Mouse (Mus musculus): ENCODE data around the gene Myl7. TPM values are rescaled to one million over a fixed set of nuclear protein-coding genes. Genes with fewer than 3 reads are reported as not detected.

Myl7 gene
- total and polyA plus RNA-seq, 2 experiments from 2014 or later, result not detected

DNA sequence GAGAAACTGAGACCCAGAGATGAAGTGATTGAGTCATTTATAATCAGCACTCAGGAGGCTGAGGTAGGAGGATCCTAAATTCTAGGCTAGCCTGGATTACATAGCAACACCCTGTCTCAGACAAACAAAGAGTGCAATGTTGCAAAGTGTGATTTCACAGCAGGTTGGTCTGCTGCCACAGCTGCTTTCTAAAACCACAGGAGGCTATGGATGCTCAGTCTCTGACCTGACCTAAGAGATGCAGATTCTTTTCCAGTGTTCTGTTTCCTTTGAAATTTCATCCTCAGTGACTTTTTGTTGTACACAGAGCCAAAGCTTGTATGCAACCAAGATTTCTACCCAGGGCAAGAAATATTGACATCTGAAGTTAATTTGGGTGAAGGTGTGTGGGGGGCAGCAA is 43.1 kb downstream of the Myl7 start:
- Histone ChIP-seq H3K9ac (replicated peaks; ENCODE audit: low read length) (no peak overlapping the region), H3K27ac (peak overlapping the region; percentile 33; the same call in 1 of the 2 replicates)
- TF ChIP-seq CTCF (IDR thresholded peaks at IDR 0.05; ENCODE audit: low read depth), result no peak

DNA sequence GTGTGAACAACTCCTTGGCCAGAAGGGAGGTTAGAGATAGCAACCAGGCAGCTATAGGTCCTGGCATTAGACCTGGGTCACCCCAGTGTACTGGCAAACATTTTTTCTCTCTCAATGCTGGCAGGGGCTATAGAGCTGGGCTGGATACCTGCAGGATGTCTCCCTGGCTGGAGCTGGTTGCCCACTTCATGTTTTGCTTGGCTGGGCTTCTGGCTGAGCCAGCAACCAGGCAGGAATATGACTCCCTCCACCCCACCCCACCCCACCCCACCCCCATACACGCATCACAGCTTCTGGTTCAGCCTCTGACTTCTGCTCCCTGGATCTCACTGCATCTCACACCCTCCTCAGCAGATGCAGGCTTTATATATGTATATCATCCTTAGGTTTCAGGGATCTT is 46.3 kb downstream of the Myl7 start:
- WGBS, result 53% methylated on average over 1 of the region's 1 CpGs
- no peaks in the 10 kb centered on the region for H3K27me3 ChIP-seq (ENCODE audit: insufficient read depth, low read length)
- peaks cover 6% of the 10 kb centered on the region; the same call in 1 of the 2 replicates for H3K4me1 ChIP-seq (ENCODE audit: insufficient read depth, low read length)
- H3K4me2 ChIP-seq (ENCODE audit: low read depth, low read length), result no peak overlapping the region
- no peak overlapping the region for H3K9ac ChIP-seq (replicated peaks; ENCODE audit: low read length)
- H3K27ac ChIP-seq, result no peak overlapping the region
- DNase-seq (ENCODE audit: low spot score) (no peak), ATAC-seq (no peak)
- no peak overlapping the region for H3K4me3 ChIP-seq (ENCODE audit: low read length)
- TF ChIP-seq CTCF (IDR thresholded peaks at IDR 0.05; ENCODE audit: low read depth), result no peak
- no peaks in the 10 kb centered on the region for H3K36me3 ChIP-seq (ENCODE audit: insufficient read depth, low read length)
- no peaks in the 10 kb centered on the region for H3K9me3 ChIP-seq (ENCODE audit: low read length)

More for the DNA sequence above, 43.1 kb downstream of the Myl7 start:
- DNase-seq (ENCODE audit: low spot score) (no peak), ATAC-seq (no peak)
- no peaks in the 10 kb centered on the region for H3K36me3 ChIP-seq (ENCODE audit: insufficient read depth, low read length)
- H3K9me3 ChIP-seq (ENCODE audit: low read length), result no peaks in the 10 kb centered on the region
- no peaks in the 10 kb centered on the region for H3K27me3 ChIP-seq (ENCODE audit: insufficient read depth, low read length)
- H3K4me2 ChIP-seq (ENCODE audit: low read depth, low read length), result no peak overlapping the region
- H3K4me1 ChIP-seq (ENCODE audit: insufficient read depth, low read length), result peaks cover 6% of the 10 kb centered on the region; the same call in 1 of the 2 replicates
- no peak overlapping the region for H3K4me3 ChIP-seq (ENCODE audit: low read length)

DNA sequence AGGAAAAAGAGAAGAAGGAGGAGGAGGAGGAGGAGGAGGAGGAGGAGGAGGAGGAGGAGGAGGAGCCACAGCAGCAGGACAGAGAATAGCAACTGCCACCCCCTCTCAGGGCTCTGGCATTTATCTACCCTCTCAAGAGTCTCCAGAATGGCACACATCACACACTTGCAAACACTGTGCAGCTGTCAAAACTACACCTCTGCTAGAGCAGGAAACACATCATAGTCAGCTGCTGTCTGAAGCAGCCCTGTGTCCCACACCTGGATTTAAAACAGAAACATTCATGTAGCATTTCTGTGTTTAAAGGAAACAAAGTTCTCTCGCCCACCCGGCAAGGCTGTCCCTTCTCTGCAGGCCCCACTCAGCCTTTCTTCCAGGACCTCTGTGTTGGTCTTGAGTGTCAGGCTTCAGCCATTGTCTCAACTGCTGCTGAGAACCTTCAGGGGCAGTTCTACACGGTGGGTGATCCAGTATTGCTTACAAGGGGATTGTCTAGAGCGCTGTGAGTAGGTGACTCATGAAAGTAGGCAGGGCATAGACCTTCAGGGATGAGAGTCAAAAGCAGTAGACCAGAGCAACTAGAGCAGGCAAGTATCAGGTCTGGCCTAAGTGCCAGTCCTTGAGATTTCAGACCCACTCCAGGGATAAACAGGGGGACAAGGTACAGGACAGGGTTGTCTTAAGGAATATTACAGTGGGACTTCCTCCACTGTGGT is 47.4 kb downstream of the Myl7 start:
- H3K4me1 ChIP-seq (ENCODE audit: insufficient read depth, low read length), result peaks cover 4% of the 10 kb centered on the region; the same call in 1 of the 2 replicates
- no peak overlapping the region for H3K27ac ChIP-seq
- no peak for ATAC-seq
- DNase-seq (ENCODE audit: low spot score), result no peak
- WGBS, result 70% methylated on average over 4 of the region's 4 CpGs
- no peak for TF ChIP-seq CTCF (IDR thresholded peaks at IDR 0.05; ENCODE audit: low read depth)
- H3K27me3 ChIP-seq (ENCODE audit: insufficient read depth, low read length), result no peaks in the 10 kb centered on the region
- H3K36me3 ChIP-seq (ENCODE audit: insufficient read depth, low read length), result no peaks in the 10 kb centered on the region
- H3K9ac ChIP-seq (replicated peaks; ENCODE audit: low read length), result no peak overlapping the region
- no peak overlapping the region for H3K4me2 ChIP-seq (ENCODE audit: low read depth, low read length)
- no peaks in the 10 kb centered on the region for H3K9me3 ChIP-seq (ENCODE audit: low read length)
- no peak overlapping the region for H3K4me3 ChIP-seq (ENCODE audit: low read length)

DNA sequence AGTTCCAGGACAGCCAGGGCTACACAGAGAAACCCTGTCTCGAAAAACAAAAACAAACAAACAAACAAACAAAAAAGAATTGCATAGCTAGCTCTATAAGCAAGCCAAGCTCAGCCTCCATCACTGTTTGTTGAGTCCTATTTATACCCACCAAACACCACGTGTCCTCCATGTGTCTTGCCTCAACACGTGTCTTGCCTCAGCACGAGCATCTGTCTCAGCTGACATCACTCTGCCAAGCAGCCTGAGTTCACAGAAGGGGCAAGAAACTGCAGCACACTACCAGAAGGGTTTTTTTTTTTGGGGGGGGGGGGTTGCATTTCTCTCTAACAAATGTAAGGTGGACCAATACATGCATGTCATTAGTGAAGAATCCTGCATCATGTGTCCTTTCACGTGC is 48.1 kb downstream of the Myl7 start:
- no peak for TF ChIP-seq CTCF (IDR thresholded peaks at IDR 0.05; ENCODE audit: low read depth)
- no peaks in the 10 kb centered on the region; the same call in 1 of the 2 replicates for H3K4me1 ChIP-seq (ENCODE audit: insufficient read depth, low read length)
- no peaks in the 10 kb centered on the region for H3K9me3 ChIP-seq (ENCODE audit: low read length)

DNA sequence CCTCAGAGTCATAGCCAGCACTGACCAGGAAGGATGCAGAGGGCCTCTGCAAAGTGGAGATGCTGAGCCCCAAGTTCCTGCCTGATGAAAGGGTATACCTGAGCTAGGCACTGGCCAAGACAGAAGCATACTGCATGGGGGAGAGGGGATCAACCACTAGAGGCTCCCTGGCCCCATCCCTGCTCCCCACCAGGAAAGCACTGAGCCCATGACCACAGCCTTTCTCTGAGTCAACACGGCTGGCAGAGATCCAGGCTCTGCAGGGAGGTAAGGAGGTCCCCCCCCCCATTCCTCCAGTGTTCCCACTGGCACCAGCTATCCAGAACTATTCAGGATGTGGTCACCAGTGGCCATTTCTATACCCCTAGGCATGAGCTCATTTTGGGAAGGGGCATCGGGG is 49.3 kb downstream of the Myl7 start:
- Histone ChIP-seq H3K9ac (replicated peaks; ENCODE audit: low read length) (no peak overlapping the region), H3K27ac (no peak overlapping the region), H3K9me3 (ENCODE audit: low read length) (no peaks in the 10 kb centered on the region), H3K4me1 (ENCODE audit: insufficient read depth, low read length) (no peaks in the 10 kb centered on the region; the same call in 1 of the 2 replicates), H3K4me3 (ENCODE audit: low read length) (no peak overlapping the region), H3K36me3 (ENCODE audit: insufficient read depth, low read length) (no peaks in the 10 kb centered on the region), H3K4me2 (ENCODE audit: low read depth, low read length) (no peak overlapping the region), H3K27me3 (ENCODE audit: insufficient read depth, low read length) (no peaks in the 10 kb centered on the region)
- ATAC-seq (peak; percentile 55), DNase-seq (ENCODE audit: low spot score) (peak; percentile 35)
- TF ChIP-seq CTCF (IDR thresholded peaks at IDR 0.05; ENCODE audit: low read depth), result no peak
- WGBS, result 60% methylated on average over 2 of the region's 2 CpGs

More for the DNA sequence above, 48.1 kb downstream of the Myl7 start:
- no peak for ATAC-seq
- Histone ChIP-seq H3K4me2 (ENCODE audit: low read depth, low read length) (no peak overlapping the region), H3K4me3 (ENCODE audit: low read length) (no peak overlapping the region), H3K27ac (no peak overlapping the region), H3K9ac (replicated peaks; ENCODE audit: low read length) (no peak overlapping the region), H3K27me3 (ENCODE audit: insufficient read depth, low read length) (no peaks in the 10 kb centered on the region), H3K36me3 (ENCODE audit: insufficient read depth, low read length) (no peaks in the 10 kb centered on the region)
- WGBS, result 67% methylated on average over 5 of the region's 5 CpGs
- DNase-seq (ENCODE audit: low spot score), result no peak

DNA sequence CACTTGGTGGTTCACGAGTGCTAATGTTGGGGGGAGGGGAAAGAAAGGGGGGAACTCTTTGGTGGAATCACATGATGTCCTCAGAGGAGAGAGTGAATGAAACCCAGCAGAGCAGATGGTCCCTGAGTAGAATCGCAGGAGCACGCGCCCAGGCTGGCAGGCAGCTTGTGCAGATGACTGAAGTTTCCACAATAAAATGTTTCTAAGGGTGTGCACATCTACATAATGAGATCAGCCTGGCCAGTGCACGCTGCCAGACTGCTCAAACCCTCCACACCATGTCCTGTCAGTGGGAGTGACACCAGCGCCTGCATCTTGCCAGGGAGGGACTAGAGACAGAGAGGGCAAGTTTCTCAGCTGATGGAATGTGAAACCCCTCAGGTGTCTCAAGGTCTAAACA is 49.8 kb downstream of the Myl7 start:
- peak; percentile 48 for DNase-seq (ENCODE audit: low spot score)
- no peaks in the 10 kb centered on the region for H3K36me3 ChIP-seq (ENCODE audit: insufficient read depth, low read length)
- no peaks in the 10 kb centered on the region; the same call in 1 of the 2 replicates for H3K4me1 ChIP-seq (ENCODE audit: insufficient read depth, low read length)
- peak; percentile 85 for ATAC-seq
- H3K9me3 ChIP-seq (ENCODE audit: low read length), result no peaks in the 10 kb centered on the region
- no peak overlapping the region for H3K27ac ChIP-seq
- H3K27me3 ChIP-seq (ENCODE audit: insufficient read depth, low read length), result no peaks in the 10 kb centered on the region
- no peak overlapping the region for H3K9ac ChIP-seq (replicated peaks; ENCODE audit: low read length)
- WGBS, result 21% methylated on average over 6 of the region's 6 CpGs
- H3K4me3 ChIP-seq (ENCODE audit: low read length), result no peak overlapping the region
- TF ChIP-seq CTCF (IDR thresholded peaks at IDR 0.05; ENCODE audit: low read depth), result no peak
- no peak overlapping the region for H3K4me2 ChIP-seq (ENCODE audit: low read depth, low read length)
